In genomic region chr9:64022562-64023366, GRCm38 (mm10) we compare ENCODE assay signal across 8 mouse cellular contexts. TPM values are rescaled to one million over a fixed set of nuclear protein-coding genes. Genes with fewer than 3 reads are reported as not detected.
DNase-seq lines count a peak whose midpoint lies in the region; ATAC-seq and TF ChIP-seq lines count a peak whose summit lies in the region.

No protein-coding gene starts in this region.

- WGBS in embryonic facial prominence, embryonic 11.5 days, result under 1% methylated on average over 49 of the region's 54 CpGs
- WGBS in limb, embryonic 10.5 days, result under 1% methylated on average over 52 of the region's 54 CpGs
- under 1% methylated on average over 45 of the region's 54 CpGs for WGBS in midbrain, embryonic 12.5 days
- WGBS in small intestine, adult 2 months, result 1% methylated on average over 51 of the region's 54 CpGs

- peak overlapping the region; percentile 47 for H3K9ac ChIP-seq in embryonic facial prominence, embryonic 11.5 days (replicated peaks; ENCODE audit: low read length)
- H3K9ac ChIP-seq in midbrain, embryonic 12.5 days (replicated peaks), result peak overlapping the region; percentile 87

- no peaks in the 10 kb centered on the region for H3K27me3 ChIP-seq in embryonic facial prominence, embryonic 11.5 days (ENCODE audit: control insufficient read depth, insufficient read depth, low read length)
- no peaks in the 10 kb centered on the region for H3K27me3 ChIP-seq in limb, embryonic 10.5 days (ENCODE audit: low read depth, poor library complexity, severe bottlenecking)
- H3K27me3 ChIP-seq in midbrain, embryonic 12.5 days, result peaks cover 26% of the 10 kb centered on the region
- H3K27me3 ChIP-seq in small intestine, adult 2 months (ENCODE audit: control insufficient read depth, insufficient read depth, low read length), result no peaks in the 10 kb centered on the region

- H3K27ac ChIP-seq in embryonic facial prominence, embryonic 11.5 days (replicated peaks; ENCODE audit: low read depth, low read length), result peak overlapping the region; percentile 86
- peak overlapping the region; percentile 99 for H3K27ac ChIP-seq in limb, embryonic 10.5 days
- H3K27ac ChIP-seq in midbrain, embryonic 12.5 days (replicated peaks), result peak overlapping the region; percentile 87
- peak overlapping the region; percentile 91 for H3K27ac ChIP-seq in small intestine, adult 2 months (ENCODE audit: insufficient read depth, low read depth, low read length)

- peak; percentile 35 for DNase-seq in cerebellum, adult 11 months
- DNase-seq in embryonic facial prominence, embryonic 11.5 days (ENCODE audit: low spot score), result peak; percentile 99
- DNase-seq in heart, adult 11 months, result peak; percentile 100
- DNase-seq in kidney, adult 11 months, result peak; percentile 97
- peak; percentile 99 for DNase-seq in limb, embryonic 10.5 days (ENCODE audit: low spot score)

- TF ChIP-seq CTCF in small intestine, adult 2 months (IDR thresholded peaks at IDR 0.05; ENCODE audit: extremely low read depth, insufficient read length, insufficient replicate concordance, low read depth, low read length), result no peak

- peak overlapping the region; percentile 93 for H3K4me3 ChIP-seq in embryonic facial prominence, embryonic 11.5 days (ENCODE audit: low read depth, low read length)
- peak overlapping the region; percentile 94 for H3K4me3 ChIP-seq in limb, embryonic 10.5 days
- peak overlapping the region; percentile 70 for H3K4me3 ChIP-seq in midbrain, embryonic 12.5 days
- peak overlapping the region; percentile 73 for H3K4me3 ChIP-seq in small intestine, adult 2 months (ENCODE audit: low read depth, low read length)

- no peaks in the 10 kb centered on the region for H3K9me3 ChIP-seq in embryonic facial prominence, embryonic 11.5 days (replicated peaks; ENCODE audit: control insufficient read depth, low read length)
- no peaks in the 10 kb centered on the region for H3K9me3 ChIP-seq in limb, embryonic 10.5 days (replicated peaks)
- H3K9me3 ChIP-seq in midbrain, embryonic 12.5 days, result no peaks in the 10 kb centered on the region

- H3K4me1 ChIP-seq in embryonic facial prominence, embryonic 11.5 days (ENCODE audit: control insufficient read depth, insufficient read depth, low read length), result no peaks in the 10 kb centered on the region; the same call in 1 of the 2 replicates
- H3K4me1 ChIP-seq in limb, embryonic 10.5 days, result peaks cover 73% of the 10 kb centered on the region
- H3K4me1 ChIP-seq in midbrain, embryonic 12.5 days, result peaks cover 43% of the 10 kb centered on the region
- H3K4me1 ChIP-seq in small intestine, adult 2 months (ENCODE audit: control insufficient read depth, insufficient read depth, insufficient read length, low read length), result peaks cover 15% of the 10 kb centered on the region; the same call in 1 of the 2 replicates

- ATAC-seq in cerebellum, adult (ENCODE audit: insufficient number of reproducible peaks, low FRiP score, low TSS enrichment), result no peak
- peak; percentile 66 for ATAC-seq in embryonic facial prominence, embryonic 11.5 days (replicated peaks; ENCODE audit: insufficient number of reproducible peaks, low FRiP score, low TSS enrichment, low read depth)
- ATAC-seq in midbrain, embryonic 12.5 days (ENCODE audit: low FRiP score, low read depth), result peak; percentile 81

- TF ChIP-seq POLR2A in small intestine, adult 2 months (IDR thresholded peaks at IDR 0.05; ENCODE audit: low read depth, low read length), result no peak; the same call in 1 of the 2 replicates

- peak overlapping the region; percentile 72 for H3K4me2 ChIP-seq in embryonic facial prominence, embryonic 11.5 days (ENCODE audit: low read depth, low read length)
- H3K4me2 ChIP-seq in midbrain, embryonic 12.5 days (replicated peaks), result peak overlapping the region; percentile 93

- H3K36me3 ChIP-seq in embryonic facial prominence, embryonic 11.5 days (replicated peaks; ENCODE audit: control insufficient read depth, insufficient read depth, low read depth, low read length), result no peaks in the 10 kb centered on the region
- peaks cover 8% of the 10 kb centered on the region; the same call in 1 of the 2 replicates for H3K36me3 ChIP-seq in limb, embryonic 10.5 days
- no peaks in the 10 kb centered on the region for H3K36me3 ChIP-seq in midbrain, embryonic 12.5 days
- no peaks in the 10 kb centered on the region for H3K36me3 ChIP-seq in small intestine, adult 2 months (ENCODE audit: control insufficient read depth, insufficient read depth, low read length)

RNA-seq across cellular contexts. Expression of gene Smad6, which starts 0.9 kb away (rescaled TPM):
- polyA plus RNA-seq in embryonic facial prominence, embryonic 11.5 days (2014; fragmentation: Nextera tagmentation; extraction: Ambion mirVana), result 9.3 and 9.8 TPM in 2 replicates
- 10.9 and 11.4 TPM in 2 replicates for polyA plus RNA-seq in limb, embryonic 10.5 days (2016; fragmentation: Nextera tagmentation; extraction: Ambion mirVana)
- polyA plus RNA-seq in midbrain, embryonic 12.5 days (2016; fragmentation: Nextera tagmentation; extraction: Ambion mirVana), result 7.8 TPM in 2 replicates
- 45.7 and 90.4 TPM in 2 replicates for polyA plus RNA-seq in small intestine, adult 2 months (2012; rRNA removed)

Comparison
In these comparisons a context has a peak if more than half of its experiments do, and no peak if none do; other contexts are left out.
1. DNase-seq: peak in every context shown above with its lines; median percentile 100 in heart, adult 11 months; 99 in embryonic facial prominence, embryonic 11.5 days; 99 in limb, embryonic 10.5 days; 97 in kidney, adult 11 months; 35 in cerebellum, adult 11 months.